Mouse (Mus musculus) cerebellum, adult 2 months (tissue): ENCODE measurements around the gene Mcm8. TPM values are rescaled to one million over a fixed set of nuclear protein-coding genes. Genes with fewer than 3 reads are reported as not detected.

Experiments
- DNase-seq, 2 experiments: peaks; one replicate each; pipeline ENCODE4 v3.0.0; 2021
- H3K27ac ChIP-seq: fragments of 200-500 bp; 2 replicates; pipeline ENCODE4 v1.5.1; 2012; ENCODE audit warnings: low read length, control low read depth, inconsistent platforms; ENCODE audit not compliant: insufficient read depth
- H3K27me3 ChIP-seq: fragments of 200-500 bp; 2 replicates; pipeline ENCODE4 v1.6.1; 2012; ENCODE audit warnings: inconsistent platforms, mild to moderate bottlenecking, low read length, moderate library complexity; ENCODE audit not compliant: control insufficient read depth, insufficient read depth
- H3K4me1 ChIP-seq: fragments of 200-500 bp; 2 replicates; pipeline ENCODE4 v1.6.1; 2011; ENCODE audit warnings: low read length; ENCODE audit not compliant: control insufficient read depth, insufficient read depth
- H3K4me3 ChIP-seq: fragments of 200-500 bp; replicated peaks from 2 replicates; pipeline ENCODE3; 2011; ENCODE audit warnings: mild to moderate bottlenecking, low read depth, low read length, control low read depth; ENCODE audit not compliant: insufficient read depth
- CTCF ChIP-seq: fragments of 200-500 bp; IDR thresholded peaks from 2 replicates; pipeline ENCODE4 v1.5.1; 2011; ENCODE audit warnings: low read depth, mild to moderate bottlenecking, control low read depth, low read length, moderate library complexity, borderline replicate concordance; ENCODE audit not compliant: insufficient read depth
- POLR2A ChIP-seq: fragments of 200-500 bp; IDR thresholded peaks from 2 replicates; pipeline ENCODE4 v1.6.1; 2011; ENCODE audit warnings: low read length, control low read depth, borderline replicate concordance; ENCODE audit not compliant: insufficient read depth
- WGBS: fragments of 180-500 bp; shearing (Covaris S2); methylation state at CpG from one replicate; pipeline ENCODE4 v1.1.7; 2018; 5-methylcytosine and 5-hydroxymethylcytosine counted together
- polyA plus RNA-seq: library from polyadenylated mRNA; depleted of rRNA; stranded (reverse); fragments of >200 nt; gene quantifications from 2 replicates; pipeline ENCODE4 v1.2.3, GENCODE M21; 2012

The Mcm8 gene
- polyA plus RNA-seq, 1 experiment: 3.4 TPM

GRCm38 (mm10) chr2:132856333-132856732, 40.4 kb downstream of the Mcm8 start:
- no peak for DNase-seq
- TF ChIP-seq POLR2A (no peak), CTCF (no peak)
- H3K4me1 ChIP-seq: 0 out of 2 replicates have a peak, but pooled peaks cover 2% of the 10 kb centered on the region
- no peak overlapping the region for H3K27ac ChIP-seq
- no peak overlapping the region for H3K4me3 ChIP-seq
- no peaks in the 10 kb centered on the region for H3K27me3 ChIP-seq
- 68% methylated on average over 5 of the region's 5 CpGs for WGBS

DNA sequence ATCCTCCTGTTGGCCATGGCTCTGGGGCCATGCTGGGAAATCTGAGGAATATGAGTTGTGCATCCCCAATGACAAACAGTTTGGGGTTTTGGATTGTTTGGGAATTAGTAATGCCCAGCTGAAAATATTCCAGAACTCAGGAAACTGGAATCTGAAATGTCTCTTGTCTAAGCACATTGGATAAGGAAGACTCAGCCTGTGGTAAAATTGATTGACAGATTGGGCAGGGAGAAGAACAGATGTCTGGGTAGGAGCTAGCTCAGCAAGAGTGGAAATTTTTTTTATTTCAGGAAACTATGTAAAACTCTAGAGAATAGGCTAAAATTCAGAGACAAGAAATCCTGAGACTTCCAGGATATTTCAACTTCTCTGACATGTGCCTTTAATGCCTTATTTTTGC, 44.5 kb downstream of the Mcm8 start:
- H3K27me3 ChIP-seq: no peaks in the 10 kb centered on the region
- no peak for TF ChIP-seq POLR2A
- TF ChIP-seq CTCF: no peak
- DNase-seq: no peak
- H3K4me1 ChIP-seq: no peaks in the 10 kb centered on the region
- H3K4me3 ChIP-seq: no peak overlapping the region
- H3K27ac ChIP-seq: no peak overlapping the region

GRCm38 (mm10) chr2:132861456-132861855, 45.5 kb downstream of the Mcm8 start:
- Histone ChIP-seq H3K4me3 (no peak overlapping the region), H3K27ac (no peak overlapping the region), H3K27me3 (no peaks in the 10 kb centered on the region), H3K4me1 (no peaks in the 10 kb centered on the region)
- TF ChIP-seq CTCF (no peak), POLR2A (no peak)
- WGBS: 77% methylated on average over 2 of the region's 2 CpGs
- peak; percentile 17 to 38 for DNase-seq

GRCm38 (mm10) chr2:132863325-132863724, 47.4 kb downstream of the Mcm8 start:
- TF ChIP-seq CTCF (no peak), POLR2A (no peak)
- Histone ChIP-seq H3K27ac (no peak overlapping the region), H3K4me3 (no peak overlapping the region), H3K4me1 (no peaks in the 10 kb centered on the region), H3K27me3 (no peaks in the 10 kb centered on the region)
- no peak for DNase-seq
- WGBS: 97% methylated on average over 2 of the region's 2 CpGs

- 81% methylated on average over 5 of the region's 5 CpGs for WGBS
- no peak for DNase-seq
- Histone ChIP-seq H3K4me1 (peaks cover 5% of the 10 kb centered on the region; the same call in 1 of the 2 replicates), H3K27ac (no peak overlapping the region), H3K27me3 (no peaks in the 10 kb centered on the region), H3K4me3 (no peak overlapping the region)
- no peak for TF ChIP-seq CTCF
- no peak for TF ChIP-seq POLR2A
Observed at GRCm38 (mm10) chr2:132867521-132867920, 51.6 kb downstream of the Mcm8 start.

DNA sequence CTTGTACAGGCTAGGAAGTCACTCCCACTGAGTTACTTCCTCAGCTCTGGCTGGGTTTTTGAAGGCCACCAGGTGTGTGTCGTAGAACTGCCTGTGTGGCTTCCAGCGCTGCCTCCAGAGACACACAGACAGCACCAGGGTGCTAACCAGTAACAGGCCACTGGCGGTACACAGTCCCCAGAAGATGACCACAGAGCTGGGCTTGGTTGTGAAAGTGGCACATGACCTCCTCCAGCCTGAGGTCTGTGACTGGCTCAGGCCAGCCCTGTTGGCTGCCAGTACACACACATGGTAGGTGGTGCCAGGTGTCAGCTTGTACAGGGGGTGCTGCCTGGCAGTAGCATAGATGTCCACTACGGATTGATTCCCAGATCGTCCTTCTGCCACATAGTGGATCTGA, 53.7 kb downstream of the Mcm8 start:
- no peak for TF ChIP-seq POLR2A
- no peak for TF ChIP-seq CTCF
- WGBS: 36% methylated on average over 5 of the region's 5 CpGs
- no peaks in the 10 kb centered on the region for H3K27me3 ChIP-seq
- no peak overlapping the region for H3K27ac ChIP-seq
- H3K4me3 ChIP-seq: no peak overlapping the region
- H3K4me1 ChIP-seq: peaks cover 5% of the 10 kb centered on the region; the same call in 1 of the 2 replicates
- no peak for DNase-seq

- no peaks in the 10 kb centered on the region for H3K27me3 ChIP-seq
- no peak overlapping the region for H3K27ac ChIP-seq
- no peak for TF ChIP-seq POLR2A
- TF ChIP-seq CTCF: no peak
- WGBS: 72% methylated on average over 4 of the region's 4 CpGs
- no peak for DNase-seq
- H3K4me1 ChIP-seq: peaks cover 5% of the 10 kb centered on the region; the same call in 1 of the 2 replicates
- no peak overlapping the region for H3K4me3 ChIP-seq
Observed at GRCm38 (mm10) chr2:132870286-132870685, 54.3 kb downstream of the Mcm8 start.

DNA sequence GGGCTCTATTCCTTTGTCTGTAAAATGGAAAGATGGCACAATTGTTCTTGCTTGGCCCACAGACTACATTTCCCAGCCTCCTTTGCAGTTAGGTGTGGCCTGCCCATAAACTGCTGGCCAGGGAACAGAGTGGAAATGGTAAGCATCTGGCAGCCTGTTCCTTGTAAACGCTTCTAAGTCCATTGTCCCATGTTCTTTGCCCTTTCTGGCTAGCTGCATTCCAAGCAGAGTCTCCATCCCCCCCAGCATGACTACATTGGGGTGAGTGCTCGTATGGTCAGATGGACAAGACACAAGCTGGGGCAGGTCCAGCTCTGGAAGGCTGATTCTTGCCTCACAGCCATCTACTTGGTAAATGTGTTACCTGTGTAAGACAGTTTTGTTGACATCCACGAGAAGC, 55.7 kb downstream of the Mcm8 start:
- Histone ChIP-seq H3K27me3 (no peaks in the 10 kb centered on the region), H3K4me1 (peaks cover 5% of the 10 kb centered on the region; the same call in 1 of the 2 replicates), H3K4me3 (no peak overlapping the region), H3K27ac (no peak overlapping the region)
- no peak for DNase-seq
- TF ChIP-seq POLR2A (no peak), CTCF (no peak)
- 50% methylated on average over 3 of the region's 3 CpGs for WGBS

GRCm38 (mm10) chr2:132873657-132874326, 57.9 kb downstream of the Mcm8 start:
- Histone ChIP-seq H3K4me1 (peaks cover 5% of the 10 kb centered on the region; the same call in 1 of the 2 replicates), H3K27ac (no peak overlapping the region), H3K27me3 (no peaks in the 10 kb centered on the region), H3K4me3 (no peak overlapping the region)
- no peak for DNase-seq
- 60% methylated on average over 10 of the region's 10 CpGs for WGBS
- TF ChIP-seq CTCF (no peak), POLR2A (no peak)
